Comparison of ENCODE assay signal across 9 mouse cellular contexts in the genomic region with DNA sequence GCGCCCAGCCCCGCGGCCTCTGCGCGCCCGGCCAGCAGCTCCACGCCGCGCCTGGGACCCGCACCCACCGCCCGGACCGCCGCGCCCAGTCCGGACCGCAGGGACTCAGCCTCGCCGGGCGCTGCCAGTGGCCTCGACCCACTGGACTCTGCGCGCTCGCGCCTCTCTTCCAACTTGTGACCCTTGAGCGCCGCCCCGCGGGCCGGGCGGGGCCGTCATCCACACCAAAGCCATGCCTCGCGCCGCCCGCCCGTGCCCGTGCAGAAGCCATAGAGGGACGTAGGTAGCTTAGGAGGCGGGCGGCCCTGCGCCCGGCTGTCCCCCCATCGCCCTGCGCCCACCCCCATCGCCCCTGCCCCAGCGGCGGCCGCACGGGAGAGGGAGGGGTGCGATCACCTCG. TPM values are rescaled to one million over a fixed set of nuclear protein-coding genes. Genes with fewer than 3 reads are reported as not detected.
DNase-seq lines count a peak whose midpoint lies in the region; ATAC-seq lines count a peak whose summit lies in the region.
"Had no signal": no experiment of that assay in that cellular context is flagged by ENCODE, and none has a peak within 500 bp of the region (broad histone marks: within the 10 kb centered on the region; RNA-seq: fewer than 3 reads in every experiment).

No protein-coding gene starts in this region.

- H3K9me3 ChIP-seq in heart, embryonic 16.5 days (replicated peaks; ENCODE audit: control insufficient read depth, low read length), result peaks cover 44% of the 10 kb centered on the region
- H3K9me3 ChIP-seq in midbrain, embryonic 12.5 days, result peaks cover 15% of the 10 kb centered on the region
- peaks cover 27% of the 10 kb centered on the region for H3K9me3 ChIP-seq in midbrain, embryonic 16.5 days (replicated peaks; ENCODE audit: control insufficient read depth, low read length, poor library complexity, severe bottlenecking)
- peaks cover 59% of the 10 kb centered on the region for H3K9me3 ChIP-seq in intestine, embryonic 14.5 days (ENCODE audit: control insufficient read depth, low read length)
- peaks cover 36% of the 10 kb centered on the region for H3K9me3 ChIP-seq in stomach, embryonic 16.5 days (replicated peaks; ENCODE audit: control insufficient read depth, low read length)

- H3K4me3 ChIP-seq in heart, embryonic 16.5 days (ENCODE audit: low read length), result no peak overlapping the region; the same call in 1 of the 2 replicates
- no peak overlapping the region for H3K4me3 ChIP-seq in midbrain, embryonic 12.5 days
- no peak overlapping the region for H3K4me3 ChIP-seq in midbrain, embryonic 16.5 days (ENCODE audit: low read depth, low read length)
- no peak overlapping the region for H3K4me3 ChIP-seq in intestine, embryonic 14.5 days (ENCODE audit: low read depth, low read length)
- no peak overlapping the region for H3K4me3 ChIP-seq in stomach, embryonic 16.5 days (replicated peaks; ENCODE audit: low read length)
- H3K4me3 ChIP-seq: neural tube, embryonic 13.5 days had no signal

- WGBS in heart, embryonic 16.5 days, result 29% methylated on average over 46 of the region's 52 CpGs
- 33% methylated on average over 41 of the region's 52 CpGs for WGBS in midbrain, embryonic 12.5 days
- 32% methylated on average over 42 of the region's 52 CpGs for WGBS in midbrain, embryonic 16.5 days
- 25% methylated on average over 37 of the region's 52 CpGs for WGBS in intestine, embryonic 14.5 days
- WGBS in stomach, embryonic 16.5 days, result 32% methylated on average over 46 of the region's 52 CpGs

- H3K4me2 ChIP-seq in heart, embryonic 16.5 days (ENCODE audit: low read depth, low read length), result peak overlapping the region; percentile 25; the same call in 1 of the 2 replicates
- H3K4me2 ChIP-seq in midbrain, embryonic 12.5 days (replicated peaks), result 0 out of 2 replicates have a peak overlapping the region, but pooled peaks have one; percentile 0
- no peak overlapping the region for H3K4me2 ChIP-seq in midbrain, embryonic 16.5 days (ENCODE audit: low read length)
- no peak overlapping the region for H3K4me2 ChIP-seq in intestine, embryonic 14.5 days (ENCODE audit: low read length)
- H3K4me2 ChIP-seq in stomach, embryonic 16.5 days (ENCODE audit: low read depth, low read length), result no peak overlapping the region
- H3K4me2 ChIP-seq: neural tube, embryonic 13.5 days had no signal

- H3K27me3 ChIP-seq in heart, embryonic 16.5 days (ENCODE audit: control insufficient read depth, insufficient read depth, low read length), result peaks cover 7% of the 10 kb centered on the region
- peaks cover 19% of the 10 kb centered on the region for H3K27me3 ChIP-seq in midbrain, embryonic 12.5 days
- no peaks in the 10 kb centered on the region for H3K27me3 ChIP-seq in midbrain, embryonic 16.5 days (ENCODE audit: control insufficient read depth, insufficient read depth, low read depth, low read length)
- no peaks in the 10 kb centered on the region; the same call in 1 of the 2 replicates for H3K27me3 ChIP-seq in intestine, embryonic 14.5 days (replicated peaks; ENCODE audit: control insufficient read depth, insufficient read depth, low read length)
- no peaks in the 10 kb centered on the region for H3K27me3 ChIP-seq in stomach, embryonic 16.5 days (ENCODE audit: control insufficient read depth, insufficient read depth, low read length)

- no peak overlapping the region for H3K9ac ChIP-seq in heart, embryonic 16.5 days (ENCODE audit: low read length)
- H3K9ac ChIP-seq in midbrain, embryonic 12.5 days (replicated peaks), result no peak overlapping the region
- no peak overlapping the region for H3K9ac ChIP-seq in midbrain, embryonic 16.5 days (ENCODE audit: low read depth, low read length)
- no peak overlapping the region for H3K9ac ChIP-seq in intestine, embryonic 14.5 days (ENCODE audit: low read length)
- no peak overlapping the region for H3K9ac ChIP-seq in stomach, embryonic 16.5 days (ENCODE audit: low read length)
- H3K9ac ChIP-seq: neural tube, embryonic 13.5 days had no signal

- H3K4me1 ChIP-seq in heart, embryonic 16.5 days (ENCODE audit: control insufficient read depth, insufficient read depth, low read length), result no peaks in the 10 kb centered on the region
- H3K4me1 ChIP-seq in midbrain, embryonic 12.5 days, result no peaks in the 10 kb centered on the region
- H3K4me1 ChIP-seq in midbrain, embryonic 16.5 days (ENCODE audit: control insufficient read depth, insufficient read depth, low read length), result no peaks in the 10 kb centered on the region
- no peaks in the 10 kb centered on the region for H3K4me1 ChIP-seq in intestine, embryonic 14.5 days (replicated peaks; ENCODE audit: control insufficient read depth, insufficient read depth, low read length)
- H3K4me1 ChIP-seq in stomach, embryonic 16.5 days (ENCODE audit: control insufficient read depth, insufficient read depth, low read length), result no peaks in the 10 kb centered on the region
- H3K4me1 ChIP-seq: neural tube, embryonic 13.5 days had no signal

- ATAC-seq in heart, embryonic 16.5 days (replicated peaks; ENCODE audit: extremely low read depth, insufficient read depth, low FRiP score), result no peak
- ATAC-seq in midbrain, embryonic 12.5 days (ENCODE audit: low FRiP score, low read depth), result peak; percentile 45; the same call in 1 of the 2 replicates
- no peak for ATAC-seq in midbrain, embryonic 16.5 days
- ATAC-seq in intestine, embryonic 14.5 days (replicated peaks; ENCODE audit: low FRiP score, low TSS enrichment, low read depth), result 0 out of 2 replicates have a peak, but pooled peaks have one; percentile 2
- ATAC-seq in stomach, embryonic 16.5 days (ENCODE audit: insufficient read depth, low FRiP score), result peak; percentile 10; the same call in 1 of the 2 replicates

- H3K27ac ChIP-seq in heart, embryonic 16.5 days (ENCODE audit: low read length), result no peak overlapping the region
- no peak overlapping the region for H3K27ac ChIP-seq in midbrain, embryonic 12.5 days (replicated peaks)
- no peak overlapping the region for H3K27ac ChIP-seq in midbrain, embryonic 16.5 days (ENCODE audit: low read length)
- H3K27ac ChIP-seq in intestine, embryonic 14.5 days (ENCODE audit: low read depth), result no peak overlapping the region
- H3K27ac ChIP-seq in stomach, embryonic 16.5 days (ENCODE audit: low read length), result no peak overlapping the region
- H3K27ac ChIP-seq: neural tube, embryonic 13.5 days had no signal

- peaks cover 60% of the 10 kb centered on the region for H3K36me3 ChIP-seq in heart, embryonic 16.5 days (ENCODE audit: control insufficient read depth, insufficient read depth)
- H3K36me3 ChIP-seq in midbrain, embryonic 12.5 days, result peaks cover 67% of the 10 kb centered on the region
- H3K36me3 ChIP-seq in midbrain, embryonic 16.5 days (ENCODE audit: control insufficient read depth, insufficient read depth, low read length), result peaks cover 71% of the 10 kb centered on the region
- H3K36me3 ChIP-seq in intestine, embryonic 14.5 days (ENCODE audit: control insufficient read depth, insufficient read depth, low read length), result peaks cover 46% of the 10 kb centered on the region
- H3K36me3 ChIP-seq in stomach, embryonic 16.5 days (ENCODE audit: control insufficient read depth, insufficient read depth, low read length), result peaks cover 64% of the 10 kb centered on the region

- no peak for DNase-seq in heart, adult 9 months (ENCODE audit: low spot score in 2 of 2)
- DNase-seq in intestine, embryonic 14.5 days (ENCODE audit: low spot score), result no peak
- no peak for DNase-seq in frontal cortex, postnatal 25 days (ENCODE audit: low spot score in 2 of 2)
- DNase-seq: lung, postnatal 10 days had no signal

RNA-seq across cellular contexts. Expression of a gene that starts 11.0 kb away (rescaled TPM):
- polyA plus RNA-seq in heart, embryonic 16.5 days (2015; fragmentation: Nextera tagmentation; extraction: Ambion mirVana), result 36.1 and 36.3 TPM in 2 replicates
- 45.3 and 46.3 TPM in 2 replicates for polyA plus RNA-seq in midbrain, embryonic 12.5 days (2016; fragmentation: Nextera tagmentation; extraction: Ambion mirVana)
- 45.3 and 45.9 TPM in 2 replicates for polyA plus RNA-seq in midbrain, embryonic 16.5 days (2015; fragmentation: Nextera tagmentation; extraction: Ambion mirVana)
- polyA plus RNA-seq in intestine, embryonic 14.5 days (2014; fragmentation: Nextera tagmentation; extraction: Ambion mirVana), result 37.9 and 40.1 TPM in 2 replicates
- polyA plus RNA-seq in stomach, embryonic 16.5 days (2015; fragmentation: Nextera tagmentation; extraction: Ambion mirVana), result 33.3 and 40.9 TPM in 2 replicates

RNA-seq across cellular contexts. Expression of a gene that starts 18.9 kb away (rescaled TPM):
- polyA plus RNA-seq in heart, embryonic 16.5 days (2015; fragmentation: Nextera tagmentation; extraction: Ambion mirVana), result not detected in 2 replicates
- 0.18 and 0.25 TPM in 2 replicates for polyA plus RNA-seq in midbrain, embryonic 12.5 days (2016; fragmentation: Nextera tagmentation; extraction: Ambion mirVana)
- 0.87 and 0.89 TPM in 2 replicates for polyA plus RNA-seq in midbrain, embryonic 16.5 days (2015; fragmentation: Nextera tagmentation; extraction: Ambion mirVana)
- 0.09 and 0.12 TPM in 2 replicates for polyA plus RNA-seq in intestine, embryonic 14.5 days (2014; fragmentation: Nextera tagmentation; extraction: Ambion mirVana)
- polyA plus RNA-seq in stomach, embryonic 16.5 days (2015; fragmentation: Nextera tagmentation; extraction: Ambion mirVana), result not detected in 2 replicates

RNA-seq across cellular contexts. Expression of a gene that starts 19.5 kb away (rescaled TPM):
- polyA plus RNA-seq in heart, embryonic 16.5 days (2015; fragmentation: Nextera tagmentation; extraction: Ambion mirVana), result 0.13 TPM in 1 of 2 replicates, not detected in the other
- polyA plus RNA-seq in midbrain, embryonic 12.5 days (2016; fragmentation: Nextera tagmentation; extraction: Ambion mirVana), result 0.48 and 0.55 TPM in 2 replicates
- 1.8 TPM in 2 replicates for polyA plus RNA-seq in midbrain, embryonic 16.5 days (2015; fragmentation: Nextera tagmentation; extraction: Ambion mirVana)
- 0.26 and 0.42 TPM in 2 replicates for polyA plus RNA-seq in intestine, embryonic 14.5 days (2014; fragmentation: Nextera tagmentation; extraction: Ambion mirVana)
- 0.37 and 0.50 TPM in 2 replicates for polyA plus RNA-seq in stomach, embryonic 16.5 days (2015; fragmentation: Nextera tagmentation; extraction: Ambion mirVana)

RNA-seq across cellular contexts. Expression of a gene that starts 31.1 kb away (rescaled TPM):
- polyA plus RNA-seq in heart, embryonic 16.5 days (2015; fragmentation: Nextera tagmentation; extraction: Ambion mirVana), result 1,046 and 1,072 TPM in 2 replicates
- 540 and 588 TPM in 2 replicates for polyA plus RNA-seq in midbrain, embryonic 12.5 days (2016; fragmentation: Nextera tagmentation; extraction: Ambion mirVana)
- polyA plus RNA-seq in midbrain, embryonic 16.5 days (2015; fragmentation: Nextera tagmentation; extraction: Ambion mirVana), result 844 and 915 TPM in 2 replicates
- 895 and 900 TPM in 2 replicates for polyA plus RNA-seq in intestine, embryonic 14.5 days (2014; fragmentation: Nextera tagmentation; extraction: Ambion mirVana)
- polyA plus RNA-seq in stomach, embryonic 16.5 days (2015; fragmentation: Nextera tagmentation; extraction: Ambion mirVana), result 983 and 1,041 TPM in 2 replicates

RNA-seq across cellular contexts. Expression of a gene that starts 31.4 kb away (rescaled TPM):
- 56.0 and 57.4 TPM in 2 replicates for polyA plus RNA-seq in heart, embryonic 16.5 days (2015; fragmentation: Nextera tagmentation; extraction: Ambion mirVana)
- 98.8 and 104 TPM in 2 replicates for polyA plus RNA-seq in midbrain, embryonic 12.5 days (2016; fragmentation: Nextera tagmentation; extraction: Ambion mirVana)
- polyA plus RNA-seq in midbrain, embryonic 16.5 days (2015; fragmentation: Nextera tagmentation; extraction: Ambion mirVana), result 90.2 and 92.3 TPM in 2 replicates
- 80.3 and 90.3 TPM in 2 replicates for polyA plus RNA-seq in intestine, embryonic 14.5 days (2014; fragmentation: Nextera tagmentation; extraction: Ambion mirVana)
- 29.9 and 34.8 TPM in 2 replicates for polyA plus RNA-seq in stomach, embryonic 16.5 days (2015; fragmentation: Nextera tagmentation; extraction: Ambion mirVana)

Comparison
In these comparisons a context has a peak if more than half of its experiments do, and no peak if none do; other contexts are left out.
1. ATAC-seq: peak in midbrain, embryonic 12.5 days (single experiment), intestine, embryonic 14.5 days (single experiment) and stomach, embryonic 16.5 days (single experiment); none in heart, embryonic 16.5 days (single experiment) and midbrain, embryonic 16.5 days (single experiment).
2. H3K4me2 ChIP-seq: peak in heart, embryonic 16.5 days (single experiment) and midbrain, embryonic 12.5 days (single experiment); none in midbrain, embryonic 16.5 days (single experiment), intestine, embryonic 14.5 days (single experiment) and stomach, embryonic 16.5 days (single experiment).